Mouse (Mus musculus): ENCODE results near the gene Xlr5c.
"Not testable (repeated sequence)": the region's sequence is repeated elsewhere in the genome, so short reads cannot be mapped to it uniquely, and the experiment has no call there.

Gene Xlr5c

DNA sequence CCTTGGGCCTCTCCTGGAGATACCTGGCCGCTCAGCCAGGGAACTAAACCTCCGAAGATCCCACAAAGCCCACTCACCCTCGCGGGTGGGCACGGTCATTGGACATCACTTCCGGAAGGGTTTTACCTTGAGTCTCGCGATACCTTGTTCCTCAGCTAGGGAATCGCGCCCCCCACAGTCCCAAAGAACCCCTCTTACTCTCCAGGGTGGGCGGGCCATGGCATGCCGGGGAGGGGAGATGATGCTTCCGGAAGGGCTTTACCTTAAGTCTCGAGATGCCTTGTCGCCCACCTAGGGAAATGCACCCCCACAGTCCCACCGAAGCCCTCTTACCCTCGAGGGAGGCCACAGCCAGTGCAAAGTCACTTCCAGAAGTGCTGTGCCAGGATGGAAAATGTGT lies at the start of gene Xlr5c, which contains the start of gene Xlr5a:
Gene Xlr5c (minus strand): TSS at position 101 of the 400 bp plus-strand sequence.
Gene Xlr5a (minus strand): TSS at position 101 of the 400 bp plus-strand sequence.
- not testable (repeated sequence) for DNase-seq (ENCODE audit: low spot score)

DNA sequence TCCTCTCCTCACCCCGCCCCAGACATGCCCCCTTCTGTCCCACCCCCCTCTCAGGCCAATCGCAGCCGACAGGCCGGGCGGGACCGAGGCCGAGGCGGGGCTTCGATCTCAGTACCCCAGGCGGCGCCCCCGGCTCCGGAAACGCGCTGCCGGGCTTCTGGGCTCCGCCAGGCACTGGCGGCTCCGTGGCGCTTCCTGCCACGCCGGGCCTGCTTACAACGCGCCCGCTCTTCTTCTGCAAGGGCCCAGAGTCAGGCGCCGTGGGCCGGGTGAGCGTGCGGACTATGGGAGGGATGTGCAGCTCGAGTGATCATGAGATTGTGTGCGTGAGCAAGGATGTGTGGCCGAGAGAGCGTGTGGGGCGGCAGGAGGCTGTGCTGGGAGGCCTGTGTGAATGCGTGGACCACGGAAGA lies 49.7 kb upstream of the Xlr5c start, which contains the start of gene Zfp275:
Gene Zfp275 (plus strand): TSS at position 139 of the 413 bp plus-strand sequence.
- DNase-seq (ENCODE audit: low spot score) = peak; percentile 37

DNA sequence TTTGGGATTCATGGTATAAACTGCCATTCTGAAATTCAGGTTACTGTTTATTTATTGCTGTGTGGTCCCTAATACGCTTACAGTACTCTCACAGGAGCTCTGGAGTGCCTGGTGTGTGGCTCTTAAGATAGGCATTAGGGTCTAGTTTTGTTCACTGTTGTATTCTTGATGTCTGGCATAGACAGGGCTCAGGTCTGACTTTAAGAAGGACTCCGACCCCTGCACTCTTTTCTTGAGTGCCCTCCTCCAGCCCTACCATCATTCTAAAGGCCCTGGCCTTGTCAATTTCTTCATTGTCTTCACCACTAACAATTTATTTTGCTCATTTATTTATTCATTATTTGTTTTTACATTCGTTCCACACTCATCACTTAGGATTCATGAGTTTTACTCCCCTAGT lies 49.3 kb upstream of the Xlr5c start:
- DNase-seq (ENCODE audit: low spot score) = no peak

DNA sequence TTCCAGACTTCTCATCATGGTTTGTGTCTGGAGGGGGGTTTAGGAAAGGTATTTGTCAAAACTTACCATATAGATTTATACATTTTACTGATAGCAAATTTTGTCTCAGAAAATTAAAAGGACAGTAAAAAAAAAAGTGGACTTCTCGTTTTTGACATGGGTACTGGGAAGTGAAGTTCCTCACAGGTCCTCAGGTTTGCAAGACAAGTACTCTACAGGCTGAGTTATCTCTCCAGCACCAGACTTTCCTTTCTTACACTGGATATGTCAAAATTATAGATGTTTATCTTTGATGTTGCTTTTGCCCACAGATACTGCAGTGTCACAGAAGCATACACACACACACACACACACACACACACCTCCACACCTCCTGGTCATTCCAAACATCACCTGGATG lies 48.7 kb upstream of the Xlr5c start:
- DNase-seq (ENCODE audit: low spot score) = no peak

- no peak for DNase-seq (ENCODE audit: low spot score)
These were observed 44.0 kb upstream of the Xlr5c start, which contains the start of gene Gm45015 for GRCm38 (mm10) chrX:73336740-73337139. Gene Gm45015, minus strand, starts transcription at chrX:73336840.

- DNase-seq (ENCODE audit: low spot score) = no peak
These were observed 40.8 kb upstream of the Xlr5c start for GRCm38 (mm10) chrX:73333548-73333947.

DNA sequence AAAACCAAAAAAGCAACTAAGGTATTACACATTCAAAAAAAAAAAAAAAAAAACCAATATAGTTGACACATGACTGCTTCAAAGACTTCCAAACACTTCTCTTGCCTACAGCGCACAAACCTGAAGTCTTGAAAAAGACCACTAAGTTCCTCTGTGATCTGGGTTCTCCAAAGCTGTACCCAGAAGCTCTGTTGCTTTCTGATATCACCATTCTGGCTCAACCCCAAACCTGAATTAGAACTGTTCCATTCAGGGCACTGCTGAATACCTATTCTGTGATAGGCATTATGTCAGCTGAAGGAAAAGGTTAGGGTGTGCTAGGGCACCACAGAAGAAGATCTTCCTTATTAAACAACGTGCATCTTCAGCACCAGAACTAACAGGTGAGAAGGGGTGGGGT lies 34.4 kb upstream of the Xlr5c start:
- no peak for DNase-seq (ENCODE audit: low spot score)

DNA sequence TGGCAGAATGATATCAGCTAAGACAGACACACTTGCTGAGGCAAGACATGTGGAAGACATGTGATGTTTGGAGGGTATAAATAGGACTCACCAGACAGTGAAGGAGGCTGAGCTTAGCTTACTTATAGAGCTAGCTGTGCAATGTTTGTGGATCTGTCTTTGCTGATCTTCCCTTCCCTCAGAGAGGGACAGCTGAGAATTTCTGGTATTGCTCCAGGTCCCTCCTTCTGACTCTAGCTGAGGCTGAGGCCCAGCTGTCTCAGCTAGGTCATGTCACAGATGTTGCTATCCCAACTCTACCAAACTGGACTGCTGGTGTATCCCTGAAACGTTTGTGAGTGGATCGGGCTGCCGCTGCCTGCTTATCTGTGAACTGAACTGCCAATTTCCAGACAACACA lies 28.3 kb upstream of the Xlr5c start:
- no peak for DNase-seq (ENCODE audit: low spot score)

GRCm38 (mm10) chrX:73312522-73312921 lies 19.7 kb upstream of the Xlr5c start:
- DNase-seq (ENCODE audit: low spot score) = no peak

DNA sequence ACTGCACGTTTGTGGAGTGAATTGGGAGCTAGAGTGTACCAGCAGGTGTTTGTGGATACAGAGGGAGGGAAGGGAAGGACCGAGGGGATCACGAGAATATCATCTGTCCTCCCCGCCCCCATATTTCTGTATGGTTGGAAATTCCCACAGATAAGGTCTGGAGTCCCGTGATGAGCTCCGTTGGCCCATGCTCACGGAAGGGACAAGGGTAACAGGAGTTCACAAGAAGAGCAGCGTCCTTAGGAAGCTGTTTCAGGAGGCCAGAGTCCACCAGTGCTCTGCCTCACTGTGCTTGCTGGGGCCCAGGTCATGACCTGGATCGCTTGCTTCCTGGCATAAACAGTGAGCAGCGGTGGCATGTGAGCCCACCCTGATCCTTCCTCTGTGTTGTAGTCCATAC lies 3.0 kb upstream of the Xlr5c start:
- not testable (repeated sequence) for DNase-seq (ENCODE audit: low spot score)

DNA sequence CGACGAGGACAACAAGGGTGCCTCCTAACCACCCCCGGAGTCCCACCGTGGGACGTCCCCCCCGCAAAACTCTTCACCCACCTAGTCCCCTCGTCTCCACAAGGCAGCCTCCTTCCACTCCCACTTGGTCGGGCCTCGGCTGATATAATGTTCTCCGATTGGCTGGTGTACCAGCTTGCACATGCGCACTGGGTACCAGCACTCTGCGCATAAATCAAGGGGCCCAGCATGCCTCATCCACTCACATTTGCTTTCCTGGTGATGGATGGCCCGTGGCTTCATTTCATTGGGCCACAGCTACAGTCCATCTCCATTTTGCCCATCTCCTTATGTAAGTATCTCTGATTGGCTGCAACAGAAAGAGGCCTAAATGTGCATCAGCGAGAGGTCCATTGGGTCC lies 27.5 kb downstream of the Xlr5c start, which contains the start of gene Xlr3c:
Gene Xlr3c (minus strand): TSS at position 121 of the 400 bp plus-strand sequence.
- DNase-seq (ENCODE audit: low spot score) = not testable (repeated sequence)

GRCm38 (mm10) chrX:73262428-73262827 lies 30.3 kb downstream of the Xlr5c start:
- not testable (repeated sequence) for DNase-seq (ENCODE audit: low spot score)

DNA sequence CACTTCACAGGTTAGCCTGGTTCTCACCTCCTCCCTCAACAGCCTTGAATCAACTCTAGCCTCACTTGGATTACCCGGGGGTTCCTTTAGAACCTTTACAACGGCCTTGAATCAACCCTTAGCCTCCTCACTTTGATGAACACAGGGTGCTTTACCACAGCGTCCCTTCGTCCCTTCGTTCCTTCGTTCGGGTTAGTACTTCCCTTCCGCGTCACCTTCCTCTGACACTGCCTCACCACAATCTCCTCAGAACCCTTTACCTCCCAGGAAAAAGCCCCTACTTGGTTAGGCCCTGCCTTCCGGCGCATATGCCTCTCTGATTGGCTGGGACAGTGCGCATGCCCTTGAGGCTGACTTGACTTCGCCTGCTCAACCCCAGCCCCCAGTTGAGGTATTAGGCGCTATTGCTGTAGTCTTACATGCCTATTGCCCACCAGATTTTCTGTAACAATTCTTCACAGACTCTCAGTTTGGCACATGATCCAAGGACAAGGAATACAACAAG lies 49.9 kb downstream of the Xlr5c start, which contains the start of gene Xlr4c:
Gene Xlr4c (minus strand): TSS at position 310 of the 505 bp plus-strand sequence.
- not testable (repeated sequence) for DNase-seq (ENCODE audit: low spot score)

All from ovary, postnatal 10 days (tissue).